8 mouse cellular contexts compared by ENCODE assay signal in genomic region chr2:152396110-152397003, GRCm38 (mm10). TPM values are rescaled to one million over a fixed set of nuclear protein-coding genes. Genes with fewer than 3 reads are reported as not detected.
DNase-seq lines count a peak whose midpoint lies in the region; ATAC-seq and TF ChIP-seq lines count a peak whose summit lies in the region.

No protein-coding gene starts in this region.

- WGBS in hindbrain, embryonic 16.5 days = 0% methylated on average over 38 of the region's 46 CpGs

- H3K27ac ChIP-seq in cortical plate, adult 2 months (ENCODE audit: insufficient read depth, low read length) = peak overlapping the region; percentile 94
- H3K27ac ChIP-seq in gastrocnemius, adult 2 months = peak overlapping the region; percentile 72
- peak overlapping the region; percentile 100 for H3K27ac ChIP-seq in hindbrain, embryonic 16.5 days (ENCODE audit: low read depth, low read length)
- peak overlapping the region; percentile 98 for H3K27ac ChIP-seq in left cerebral cortex, adult 2 months

- H3K27me3 ChIP-seq in hindbrain, embryonic 16.5 days (replicated peaks; ENCODE audit: control insufficient read depth, insufficient read depth, low read length) = no peaks in the 10 kb centered on the region

- peak overlapping the region; percentile 86 for H3K4me3 ChIP-seq in cortical plate, adult 2 months (ENCODE audit: insufficient read depth, low read length)
- peak overlapping the region; percentile 86 for H3K4me3 ChIP-seq in gastrocnemius, adult 2 months
- H3K4me3 ChIP-seq in hindbrain, embryonic 16.5 days (ENCODE audit: low read length) = peak overlapping the region; percentile 90
- peak overlapping the region; percentile 92 for H3K4me3 ChIP-seq in left cerebral cortex, adult 2 months

- H3K9me3 ChIP-seq in hindbrain, embryonic 16.5 days (ENCODE audit: control insufficient read depth, low read length) = no peaks in the 10 kb centered on the region

- TF ChIP-seq CTCF in cortical plate, adult 2 months (IDR thresholded peaks at IDR 0.05; ENCODE audit: extremely low read depth, insufficient read depth, low read length) = no peak
- TF ChIP-seq CTCF in gastrocnemius, adult 2 months (IDR thresholded peaks at IDR 0.05) = peak; percentile 30; the same call in 1 of the 2 replicates
- TF ChIP-seq CTCF in left cerebral cortex, adult 2 months (IDR thresholded peaks at IDR 0.05) = peak; percentile 40

- peak; percentile 98 for DNase-seq in ZHBTc4 (ENCODE audit: low read depth, low spot score)
- peak; percentile 80 for DNase-seq in gastrocnemius, adult 2 months
- peak; percentile 83 to 88 for DNase-seq in left cerebral cortex, adult 2 months (ENCODE audit: extremely low spot score in 1 of 2, low spot score in 2 of 2)
- peak; percentile 92 to 96 for DNase-seq in lung, postnatal 4 days
- peak; percentile 90 for DNase-seq in right cerebral cortex, adult 18-20 months
- peak; percentile 55 for DNase-seq in urinary bladder, postnatal 10 days (ENCODE audit: low spot score)

- peak; percentile 68 for ATAC-seq in hindbrain, embryonic 16.5 days

- H3K4me2 ChIP-seq in hindbrain, embryonic 16.5 days (ENCODE audit: low read length) = peak overlapping the region; percentile 92

- peak; percentile 31; the same call in 1 of the 2 replicates for TF ChIP-seq POLR2A in cortical plate, adult 2 months (IDR thresholded peaks at IDR 0.05; ENCODE audit: extremely low read depth, insufficient read depth, low read length)

- H3K4me1 ChIP-seq in cortical plate, adult 2 months (ENCODE audit: control insufficient read depth, insufficient read depth, low read length) = 0 out of 2 replicates have a peak, but pooled peaks cover 1% of the 10 kb centered on the region
- H3K4me1 ChIP-seq in hindbrain, embryonic 16.5 days (ENCODE audit: control insufficient read depth, insufficient read depth, low read depth, low read length) = peaks cover 33% of the 10 kb centered on the region

- intact Hi-C loops in gastrocnemius, adult 2 months (cut with DNase I) = no loop called here
- intact Hi-C loops in left cerebral cortex, adult 2 months (cut with DNase I) = loop anchor here (1.0 to 5.0 kb wide), 3 partner anchors 14 to 276 kb away; no protein-coding TSS in a partner anchor

- no peaks in the 10 kb centered on the region for H3K36me3 ChIP-seq in hindbrain, embryonic 16.5 days (ENCODE audit: control insufficient read depth, insufficient read depth, low read length)

- H3K9ac ChIP-seq in hindbrain, embryonic 16.5 days (ENCODE audit: low read depth, low read length) = peak overlapping the region; percentile 98

RNA-seq across cellular contexts. Expression of gene Sox12, which starts 1.5 kb away (rescaled TPM):
- polyA plus RNA-seq in cortical plate, adult 2 months (2012; rRNA removed) = 17.0 and 18.6 TPM in 2 replicates
- under 1 TPM; 0.53 to 0.79 TPM for total RNA-seq in gastrocnemius, adult 2 months (2021)
- polyA plus RNA-seq in hindbrain, embryonic 16.5 days (2015; fragmentation: Nextera tagmentation; extraction: Ambion mirVana) = 10.5 and 11.8 TPM in 2 replicates
- total RNA-seq in left cerebral cortex, adult 2 months (2021) = 10 to 100 TPM; 12.8 to 15.7 TPM

RNA-seq across cellular contexts. Expression of gene Zcchc3, which starts 18.5 kb away (rescaled TPM):
- polyA plus RNA-seq in cortical plate, adult 2 months (2012; rRNA removed) = 6.5 and 7.1 TPM in 2 replicates
- total RNA-seq in gastrocnemius, adult 2 months (2021) = 1 to 10 TPM; 1.1 to 1.8 TPM
- polyA plus RNA-seq in hindbrain, embryonic 16.5 days (2015; fragmentation: Nextera tagmentation; extraction: Ambion mirVana) = 12.5 and 13.8 TPM in 2 replicates
- total RNA-seq in left cerebral cortex, adult 2 months (2021) = 1 to 10 TPM; 8.5 to 9.9 TPM

RNA-seq across cellular contexts. Expression of gene 6820408C15Rik, which starts 19.0 kb away (rescaled TPM):
- 2.8 and 3.7 TPM in 2 replicates for polyA plus RNA-seq in cortical plate, adult 2 months (2012; rRNA removed)
- total RNA-seq in gastrocnemius, adult 2 months (2021) = not detected
- 3.1 and 4.1 TPM in 2 replicates for polyA plus RNA-seq in hindbrain, embryonic 16.5 days (2015; fragmentation: Nextera tagmentation; extraction: Ambion mirVana)
- total RNA-seq in left cerebral cortex, adult 2 months (2021) = 1 to 10 TPM; 2.4 to 3.0 TPM

RNA-seq across cellular contexts. Expression of gene Nrsn2, which starts 19.9 kb away (rescaled TPM):
- 72.3 and 81.3 TPM in 2 replicates for polyA plus RNA-seq in cortical plate, adult 2 months (2012; rRNA removed)
- total RNA-seq in gastrocnemius, adult 2 months (2021) = not detected
- polyA plus RNA-seq in hindbrain, embryonic 16.5 days (2015; fragmentation: Nextera tagmentation; extraction: Ambion mirVana) = 72.0 and 74.0 TPM in 2 replicates
- 10 to 100 TPM; 74.6 to 90.8 TPM for total RNA-seq in left cerebral cortex, adult 2 months (2021)

RNA-seq across cellular contexts. Expression of gene Trib3, which starts 52.5 kb away (rescaled TPM):
- polyA plus RNA-seq in cortical plate, adult 2 months (2012; rRNA removed) = 0.40 and 0.61 TPM in 2 replicates
- 1 to 10 TPM; 1.2 to 1.4 TPM for total RNA-seq in gastrocnemius, adult 2 months (2021)
- polyA plus RNA-seq in hindbrain, embryonic 16.5 days (2015; fragmentation: Nextera tagmentation; extraction: Ambion mirVana) = 2.1 and 2.2 TPM in 2 replicates
- total RNA-seq in left cerebral cortex, adult 2 months (2021) = 1 to 10 TPM in 1 of 2 experiments, under 1 TPM in 1; 0.84 to 1.1 TPM

Comparison
In these comparisons a context has a peak if more than half of its experiments do, and no peak if none do; other contexts are left out.
1. Peak in every context shown above with its lines: DNase-seq, ATAC-seq, H3K4me3 ChIP-seq and H3K27ac ChIP-seq.
2. RNA of gene Sox12, which starts 1.5 kb away (total RNA-seq): 12.8 to 15.7 TPM in left cerebral cortex, adult 2 months; 0.53 to 0.79 TPM in gastrocnemius, adult 2 months; every median in the first group is over 4 times any median in the second.